In genomic region chr12:35890756-35891155, GRCm38 (mm10) we compare ENCODE assay signal across 18 mouse cellular contexts. TPM values are rescaled to one million over a fixed set of nuclear protein-coding genes. Genes with fewer than 3 reads are reported as not detected.
"Had no signal": no experiment of that assay in that cellular context is flagged by ENCODE, and none has a peak within 500 bp of the region (broad histone marks: within the 10 kb centered on the region; RNA-seq: fewer than 3 reads in every experiment).

No protein-coding gene starts in this region.

- H3K4me2 ChIP-seq: lung, embryonic 14.5 days; midbrain, embryonic 12.5 days; neural tube, embryonic 12.5 days; stomach, embryonic 15.5 days had no signal

- H3K4me3 ChIP-seq: midbrain, embryonic 10.5 days; midbrain, embryonic 12.5 days; neural tube, embryonic 12.5 days; stomach, embryonic 15.5 days had no signal

- ATAC-seq: midbrain, embryonic 16.5 days had no signal

- H3K9me3 ChIP-seq: midbrain, embryonic 10.5 days; midbrain, embryonic 12.5 days; neural tube, embryonic 12.5 days; stomach, embryonic 15.5 days had no signal

- DNase-seq: lung, adult 18-20 months; lung, postnatal 10 days; lung, postnatal 4 days; midbrain, embryonic 14.5 days; right cerebral cortex, postnatal 14 days; thymus, postnatal 14 days; thymus, postnatal 36 days had no signal

- H3K27me3 ChIP-seq: midbrain, embryonic 12.5 days; neural tube, embryonic 12.5 days; stomach, embryonic 15.5 days had no signal

- H3K4me1 ChIP-seq: stomach, embryonic 15.5 days had no signal

- H3K27ac ChIP-seq: midbrain, embryonic 10.5 days; midbrain, embryonic 12.5 days; neural tube, embryonic 12.5 days; stomach, embryonic 15.5 days; stomach, postnatal 0 days had no signal

- H3K36me3 ChIP-seq: midbrain, embryonic 10.5 days; midbrain, embryonic 12.5 days; neural tube, embryonic 12.5 days; stomach, embryonic 15.5 days had no signal

- H3K9ac ChIP-seq: lung, embryonic 14.5 days; midbrain, embryonic 12.5 days; neural tube, embryonic 12.5 days; stomach, embryonic 15.5 days had no signal

RNA-seq across cellular contexts. Expression of gene Agr3, which starts 34.7 kb away (rescaled TPM):
- total RNA-seq: megakaryocyte-erythroid progenitor cell, adult 5-6 weeks; neutrophil, adult 5-6 weeks had no signal
- polyA plus RNA-seq: liver, embryonic 16.5 days; lung, embryonic 14.5 days; midbrain, embryonic 10.5 days; midbrain, embryonic 12.5 days; midbrain, embryonic 14.5 days; midbrain, embryonic 16.5 days; neural tube, embryonic 12.5 days; spleen, adult 2 months had no signal
